Mouse (Mus musculus): ENCODE measurements at regions not wholly inside any gene's neighbourhood (a gene's known extent, or its start where the extent isn't known, plus 50 kb on each side); places are given as distances from the start of the nearest gene placed in this dataset.

DNA sequence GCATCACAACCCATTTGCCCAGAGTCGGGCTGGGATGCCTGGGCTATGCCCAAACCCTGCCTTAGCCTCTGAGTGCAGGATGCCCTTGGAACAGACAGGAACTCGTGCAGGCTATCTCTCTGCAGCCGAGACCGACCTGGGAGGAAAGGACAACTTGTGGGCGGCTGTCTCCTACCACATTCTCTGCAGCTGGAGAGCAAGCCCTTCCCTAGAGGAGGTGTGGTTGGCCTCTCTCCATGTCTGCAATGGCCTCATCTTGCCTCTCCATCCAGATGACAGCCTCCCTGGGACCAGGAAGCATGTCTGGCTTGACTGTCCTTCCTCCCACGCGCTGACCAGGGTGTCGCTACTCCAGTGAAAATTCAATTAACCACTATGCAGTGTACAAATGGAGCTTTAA, 155.9 kb downstream of the Suds3 start:
- Histone ChIP-seq H3K4me3 (replicated peaks) (no peak overlapping the region), H3K27ac (no peak overlapping the region), H3K4me1 (no peaks in the 10 kb centered on the region), H3K36me3 (replicated peaks) (no peaks in the 10 kb centered on the region), H3K9me3 (0 out of 2 replicates have a peak, but pooled peaks cover 4% of the 10 kb centered on the region), H3K9ac (no peak overlapping the region), H3K27me3 (no peaks in the 10 kb centered on the region), H3K4me2 (no peak overlapping the region)
- 84% methylated on average over 8 of the region's 8 CpGs for WGBS
- no peak for ATAC-seq (ENCODE audit: low FRiP score)

DNA sequence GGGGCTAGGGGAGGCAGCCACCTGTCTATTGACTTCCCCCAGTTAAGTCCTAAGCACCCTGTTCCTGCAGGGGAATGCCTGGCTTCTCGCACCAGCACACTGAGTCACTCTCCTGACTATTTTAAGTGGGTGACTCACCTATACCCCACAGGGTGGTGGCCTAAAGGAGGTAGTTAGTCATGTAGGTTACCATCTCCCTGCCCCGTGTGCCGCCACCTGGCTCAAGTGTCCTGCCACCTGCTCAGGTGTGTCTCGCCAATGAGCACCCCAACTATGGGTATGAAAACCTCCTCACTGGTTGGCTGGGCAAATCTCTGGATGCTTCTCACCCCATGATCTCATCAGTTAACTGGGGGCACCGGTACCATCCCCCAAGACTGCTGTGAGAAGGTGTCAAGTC, 157.8 kb downstream of the Suds3 start:
- Histone ChIP-seq H3K4me1 (no peaks in the 10 kb centered on the region), H3K36me3 (replicated peaks) (no peaks in the 10 kb centered on the region), H3K27me3 (no peaks in the 10 kb centered on the region), H3K9me3 (0 out of 2 replicates have a peak, but pooled peaks cover 4% of the 10 kb centered on the region), H3K27ac (no peak overlapping the region), H3K4me3 (replicated peaks) (no peak overlapping the region), H3K9ac (no peak overlapping the region), H3K4me2 (no peak overlapping the region)
- ATAC-seq (ENCODE audit: low FRiP score): no peak
- 89% methylated on average over 5 of the region's 5 CpGs for WGBS

DNA sequence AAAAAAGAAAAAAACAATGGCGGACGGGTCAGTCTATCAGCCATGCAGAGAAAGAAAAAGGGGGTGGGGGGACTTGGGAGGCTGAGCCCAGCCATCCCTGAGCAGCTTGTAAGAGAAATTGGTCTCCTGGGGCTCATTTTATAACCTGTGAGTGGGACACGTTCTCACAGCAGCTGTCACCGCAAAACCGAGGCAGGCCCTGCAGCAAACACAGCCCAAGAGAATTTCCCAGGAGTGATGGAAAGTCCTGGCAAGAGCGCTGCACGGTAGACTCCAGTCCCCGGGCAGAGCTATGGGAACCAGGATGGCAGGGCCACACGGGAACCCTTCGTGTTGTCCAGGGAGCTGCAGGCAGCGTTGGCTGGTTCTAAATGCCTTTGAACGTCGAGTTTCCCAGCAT, 159.3 kb downstream of the Suds3 start:
- H3K9me3 ChIP-seq: no peaks in the 10 kb centered on the region
- no peaks in the 10 kb centered on the region for H3K27me3 ChIP-seq
- ATAC-seq (ENCODE audit: low FRiP score): no peak
- no peak overlapping the region for H3K9ac ChIP-seq
- no peaks in the 10 kb centered on the region for H3K36me3 ChIP-seq (replicated peaks)
- no peak overlapping the region for H3K4me3 ChIP-seq (replicated peaks)
- no peak overlapping the region for H3K27ac ChIP-seq
- no peak overlapping the region for H3K4me2 ChIP-seq
- 64% methylated on average over 13 of the region's 13 CpGs for WGBS
- H3K4me1 ChIP-seq: no peaks in the 10 kb centered on the region

DNA sequence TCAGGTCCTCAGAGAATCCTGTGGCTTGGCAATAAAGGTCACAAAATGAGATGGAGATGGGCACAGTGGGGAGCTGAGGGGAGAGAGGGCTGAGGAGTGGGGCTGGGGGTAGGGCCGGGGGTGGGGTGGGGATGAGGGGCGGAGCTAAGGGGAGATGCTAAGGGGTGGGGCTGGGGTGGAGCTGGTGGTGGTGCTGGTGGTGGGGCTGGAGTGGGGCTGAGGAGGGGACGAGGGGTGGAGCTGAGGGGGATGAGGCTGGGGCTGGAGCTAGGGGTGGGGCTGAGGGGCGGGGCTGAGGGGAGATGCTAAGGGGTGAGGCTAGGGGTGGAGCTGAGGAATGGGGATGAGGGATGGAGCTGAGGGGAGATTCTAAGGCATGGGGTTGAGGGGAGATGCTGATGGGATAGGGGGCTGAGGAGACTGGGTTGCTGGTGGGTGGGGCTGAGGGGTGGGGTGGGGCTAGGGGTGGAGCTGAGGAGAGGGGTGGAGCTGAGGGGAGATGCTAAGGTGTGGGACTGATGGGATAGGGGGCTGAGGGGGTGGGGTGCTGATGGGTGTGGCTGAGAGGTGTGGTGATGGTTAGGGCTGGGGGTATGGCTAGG, 165.5 kb downstream of the Suds3 start:
- Histone ChIP-seq H3K4me3 (replicated peaks) (no peak overlapping the region), H3K27me3 (no peaks in the 10 kb centered on the region)
- 24% methylated on average over 4 of the region's 4 CpGs for WGBS

DNA sequence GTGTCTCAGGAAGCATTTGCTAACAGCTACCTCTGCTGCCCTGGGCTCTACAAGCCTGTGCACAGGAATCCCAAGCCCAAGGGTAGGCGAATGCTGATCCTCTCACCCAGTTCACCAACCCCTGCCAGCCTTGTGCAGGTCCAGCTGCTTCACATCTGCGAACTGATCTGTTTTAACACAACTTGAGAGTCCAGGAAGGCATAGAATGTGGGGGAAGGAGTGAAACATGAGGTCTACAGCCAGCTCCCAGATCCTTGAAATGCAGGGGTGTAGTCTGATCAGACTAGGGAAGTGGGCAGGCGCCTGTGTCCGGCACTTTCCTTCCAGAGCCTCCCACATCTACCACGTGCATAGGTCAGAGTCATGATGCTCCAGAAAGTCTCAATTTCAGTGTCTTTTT, 181.3 kb downstream of the Suds3 start:
- Histone ChIP-seq H3K9me3 (peaks cover 3% of the 10 kb centered on the region; the same call in 1 of the 2 replicates), H3K36me3 (replicated peaks) (no peaks in the 10 kb centered on the region), H3K4me1 (no peaks in the 10 kb centered on the region), H3K27me3 (no peaks in the 10 kb centered on the region), H3K27ac (no peak overlapping the region), H3K4me3 (replicated peaks) (no peak overlapping the region), H3K9ac (no peak overlapping the region), H3K4me2 (no peak overlapping the region)
- 77% methylated on average over 5 of the region's 5 CpGs for WGBS
- no peak for ATAC-seq (ENCODE audit: low FRiP score)

More for the DNA sequence above, 165.5 kb downstream of the Suds3 start:
- no peak overlapping the region for H3K9ac ChIP-seq
- H3K9me3 ChIP-seq: no peaks in the 10 kb centered on the region
- H3K4me2 ChIP-seq: no peak overlapping the region
- H3K27ac ChIP-seq: no peak overlapping the region
- no peaks in the 10 kb centered on the region for H3K4me1 ChIP-seq
- 0 out of 2 replicates have a peak, but pooled peaks have one; percentile 27 for ATAC-seq (ENCODE audit: low FRiP score)
- H3K36me3 ChIP-seq (replicated peaks): no peaks in the 10 kb centered on the region

DNA sequence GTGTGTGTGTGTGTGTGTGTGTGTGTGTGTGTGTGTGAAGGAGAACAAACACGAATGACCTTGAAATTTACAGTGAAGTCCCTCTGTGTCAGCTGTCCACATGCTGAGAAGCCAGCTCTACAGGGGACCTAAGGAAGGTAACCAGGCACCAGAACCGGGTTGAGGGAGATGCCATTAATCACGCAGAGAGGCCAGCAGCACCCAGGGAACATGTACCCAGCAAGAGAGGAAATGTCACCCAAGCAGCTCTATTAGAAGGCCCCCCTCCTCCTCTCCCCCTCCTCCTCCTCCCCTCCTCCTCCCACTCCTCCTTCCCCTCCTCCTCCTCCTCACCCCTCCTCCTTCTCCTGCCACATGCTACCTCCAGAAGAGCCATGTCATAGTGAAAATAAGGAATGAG, 181.8 kb downstream of the Suds3 start:
- Histone ChIP-seq H3K4me3 (replicated peaks) (no peak overlapping the region), H3K27me3 (no peaks in the 10 kb centered on the region), H3K9ac (no peak overlapping the region), H3K36me3 (replicated peaks) (no peaks in the 10 kb centered on the region), H3K9me3 (peaks cover 3% of the 10 kb centered on the region; the same call in 1 of the 2 replicates), H3K27ac (no peak overlapping the region), H3K4me1 (no peaks in the 10 kb centered on the region), H3K4me2 (no peak overlapping the region)
- no peak for ATAC-seq (ENCODE audit: low FRiP score)
- WGBS: 79% methylated on average over 3 of the region's 3 CpGs

DNA sequence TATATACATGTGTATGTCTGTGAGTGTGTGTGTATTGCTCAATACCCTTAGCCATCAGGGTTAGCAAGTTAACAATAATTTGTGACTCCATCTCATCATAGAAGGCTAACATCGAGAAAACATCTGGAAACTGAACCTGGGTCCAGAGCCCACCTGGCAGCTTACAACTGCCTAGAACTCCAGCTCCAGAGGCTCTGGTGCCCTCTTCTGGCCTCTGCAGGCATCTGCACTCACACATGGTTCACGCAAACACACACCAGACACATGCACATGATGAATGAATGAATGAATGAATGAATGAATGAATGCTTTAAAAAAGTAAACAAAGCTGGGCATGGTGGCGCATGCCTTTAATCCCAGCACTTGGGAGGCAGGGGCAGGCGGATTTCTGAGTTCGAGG, 182.8 kb downstream of the Suds3 start:
- Histone ChIP-seq H3K4me3 (replicated peaks) (no peak overlapping the region), H3K4me2 (no peak overlapping the region), H3K27me3 (no peaks in the 10 kb centered on the region), H3K9me3 (peaks cover 3% of the 10 kb centered on the region; the same call in 1 of the 2 replicates), H3K9ac (no peak overlapping the region), H3K36me3 (replicated peaks) (no peaks in the 10 kb centered on the region), H3K27ac (no peak overlapping the region), H3K4me1 (no peaks in the 10 kb centered on the region)
- 90% methylated on average over 5 of the region's 5 CpGs for WGBS
- ATAC-seq (ENCODE audit: low FRiP score): no peak

DNA sequence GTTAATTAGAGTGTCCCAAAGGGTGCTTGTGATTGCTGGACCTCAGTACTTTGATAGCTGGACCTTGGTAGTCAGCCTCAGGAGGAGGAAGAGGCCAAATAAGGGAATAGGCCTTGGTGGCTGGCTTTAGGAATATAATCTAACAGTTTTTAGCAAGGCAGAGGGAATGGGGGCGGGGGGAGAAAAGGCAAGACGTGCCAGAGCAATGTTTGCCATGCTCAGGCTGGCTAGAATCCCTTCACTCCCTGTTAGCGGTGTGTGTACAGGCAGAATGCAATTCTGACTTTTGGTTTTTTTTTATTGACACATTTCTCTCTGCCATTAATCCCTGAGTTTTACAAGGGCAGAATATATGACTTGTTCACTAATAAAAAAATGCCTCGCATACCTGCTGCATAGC, 192.2 kb downstream of the Suds3 start:
- Histone ChIP-seq H3K27me3 (no peaks in the 10 kb centered on the region), H3K9me3 (no peaks in the 10 kb centered on the region), H3K27ac (no peak overlapping the region), H3K36me3 (replicated peaks) (no peaks in the 10 kb centered on the region), H3K9ac (no peak overlapping the region), H3K4me3 (replicated peaks) (no peak overlapping the region), H3K4me1 (peaks cover 8% of the 10 kb centered on the region; the same call in 1 of the 2 replicates), H3K4me2 (no peak overlapping the region)
- WGBS: 66% methylated on average over 4 of the region's 4 CpGs
- no peak for ATAC-seq (ENCODE audit: low FRiP score)

DNA sequence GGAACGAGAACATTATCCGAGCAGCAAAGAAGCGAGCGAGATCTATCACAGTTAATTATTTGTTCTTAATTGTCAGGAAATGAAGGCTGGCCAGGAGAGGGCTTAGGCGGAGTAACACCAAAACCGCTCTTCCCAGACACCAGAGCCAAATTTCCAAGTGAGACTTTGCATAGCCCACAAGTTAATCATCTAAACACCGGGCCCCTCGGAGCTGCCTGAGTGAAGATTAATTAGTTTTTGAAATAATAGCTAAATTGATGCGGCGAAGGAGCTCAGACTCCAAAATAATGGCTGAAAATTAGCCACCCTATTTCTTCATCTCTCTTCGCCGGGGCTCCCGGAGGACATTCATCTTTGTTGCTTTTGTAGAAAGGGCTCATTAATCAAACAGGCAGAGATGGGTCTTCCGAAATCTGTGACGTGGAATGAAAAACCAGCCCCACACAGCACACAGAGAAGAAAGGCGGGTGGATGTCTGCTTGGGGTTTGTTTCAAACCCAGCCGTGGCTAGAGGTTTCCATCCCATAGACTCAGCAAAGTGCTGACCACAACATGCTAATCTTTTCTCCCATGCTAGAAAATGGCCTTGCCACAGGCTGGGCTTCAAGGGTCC, 193.7 kb downstream of the Suds3 start:
- Histone ChIP-seq H3K27ac (0 out of 2 replicates have a peak overlapping the region, but pooled peaks have one; percentile 25), H3K4me2 (peak overlapping the region; percentile 15), H3K9me3 (no peaks in the 10 kb centered on the region), H3K4me1 (peaks cover 8% of the 10 kb centered on the region; the same call in 1 of the 2 replicates), H3K4me3 (replicated peaks) (no peak overlapping the region), H3K27me3 (no peaks in the 10 kb centered on the region), H3K9ac (no peak overlapping the region), H3K36me3 (replicated peaks) (no peaks in the 10 kb centered on the region)
- 35% methylated on average over 17 of the region's 17 CpGs for WGBS
- no peak for ATAC-seq (ENCODE audit: low FRiP score)

DNA sequence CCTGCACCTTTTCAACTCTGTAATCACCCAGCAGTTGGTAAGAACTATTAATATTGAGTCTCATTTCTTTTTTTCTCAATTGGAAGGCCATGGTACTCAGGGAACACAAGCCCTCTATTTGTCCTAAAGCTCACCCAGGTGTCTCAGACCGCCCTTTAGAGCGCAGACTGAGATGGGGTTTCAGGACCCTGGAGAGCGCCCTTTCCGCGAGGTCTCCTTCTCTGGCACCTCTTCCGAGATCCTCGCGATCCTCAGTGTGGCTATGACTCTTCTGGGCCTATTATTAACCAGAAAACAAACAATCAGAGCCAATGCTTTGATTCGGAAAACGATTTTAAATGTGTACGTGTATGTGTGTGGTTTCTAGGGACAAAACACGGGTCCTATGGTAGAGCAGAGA, 201.0 kb downstream of the Suds3 start:
- no peaks in the 10 kb centered on the region for H3K9me3 ChIP-seq
- H3K4me1 ChIP-seq: no peaks in the 10 kb centered on the region; the same call in 1 of the 2 replicates
- no peak overlapping the region for H3K9ac ChIP-seq
- ATAC-seq (ENCODE audit: low FRiP score): no peak
- no peaks in the 10 kb centered on the region for H3K36me3 ChIP-seq (replicated peaks)
- WGBS: 44% methylated on average over 12 of the region's 12 CpGs
- no peaks in the 10 kb centered on the region for H3K27me3 ChIP-seq
- no peak overlapping the region for H3K4me3 ChIP-seq (replicated peaks)
- H3K27ac ChIP-seq: no peak overlapping the region
- no peak overlapping the region for H3K4me2 ChIP-seq

DNA sequence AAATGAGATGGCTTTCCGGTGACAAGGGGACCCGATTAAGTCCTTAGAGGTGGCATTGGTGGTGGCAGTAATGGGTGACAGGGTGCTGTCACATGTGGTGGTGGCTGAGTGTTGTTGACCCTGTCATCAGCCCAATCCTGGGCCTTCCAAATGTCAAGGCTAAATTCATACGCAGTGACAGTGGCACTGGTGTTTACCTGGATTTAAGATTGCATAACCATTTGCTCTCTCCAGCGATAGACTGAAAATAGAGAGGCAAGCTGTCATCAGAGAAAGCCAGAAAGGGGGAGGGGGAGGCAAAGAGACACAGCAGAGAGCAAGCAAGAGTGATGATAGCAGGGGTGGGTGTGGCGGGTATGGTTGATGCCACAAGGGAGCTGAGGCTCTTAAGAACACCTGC, 215.1 kb downstream of the Suds3 start:
- Histone ChIP-seq H3K36me3 (replicated peaks) (no peaks in the 10 kb centered on the region), H3K4me1 (0 out of 2 replicates have a peak, but pooled peaks cover under 1% of the 10 kb centered on the region), H3K27me3 (no peaks in the 10 kb centered on the region), H3K27ac (no peak overlapping the region), H3K4me3 (replicated peaks) (no peak overlapping the region), H3K9ac (no peak overlapping the region), H3K9me3 (0 out of 2 replicates have a peak, but pooled peaks cover 4% of the 10 kb centered on the region), H3K4me2 (no peak overlapping the region)
- no peak for ATAC-seq (ENCODE audit: low FRiP score)
- 88% methylated on average over 5 of the region's 5 CpGs for WGBS

DNA sequence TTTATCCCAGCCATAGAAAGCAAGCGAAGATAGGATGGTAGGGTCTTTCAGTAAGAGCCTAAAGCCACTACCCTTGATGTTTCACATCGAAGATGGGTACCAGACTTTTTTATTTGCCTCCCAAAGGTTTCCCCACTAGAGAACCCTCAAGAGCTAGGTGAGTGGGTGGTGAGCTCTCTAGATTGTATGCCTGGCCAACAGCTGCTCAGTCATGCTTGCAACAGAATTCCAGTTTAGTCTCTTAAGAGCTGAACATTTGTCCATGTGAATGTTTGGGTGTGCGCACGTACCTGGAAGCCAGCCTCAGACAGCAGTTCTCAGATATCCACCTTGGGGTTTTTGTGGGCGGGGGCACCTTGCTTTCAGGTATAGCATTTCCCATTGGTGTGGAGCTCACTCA, 218.5 kb downstream of the Suds3 start:
- 0 out of 2 replicates have a peak, but pooled peaks cover 4% of the 10 kb centered on the region for H3K9me3 ChIP-seq
- H3K9ac ChIP-seq: no peak overlapping the region
- H3K4me3 ChIP-seq (replicated peaks): no peak overlapping the region
- H3K4me1 ChIP-seq: 0 out of 2 replicates have a peak, but pooled peaks cover 9% of the 10 kb centered on the region
- no peak overlapping the region for H3K4me2 ChIP-seq
- no peak for ATAC-seq (ENCODE audit: low FRiP score)
- peaks cover 7% of the 10 kb centered on the region; the same call in 1 of the 2 replicates for H3K27me3 ChIP-seq
- no peak overlapping the region for H3K27ac ChIP-seq
- WGBS: 91% methylated on average over 5 of the region's 5 CpGs
- H3K36me3 ChIP-seq (replicated peaks): no peaks in the 10 kb centered on the region

Measured in forebrain, embryonic 12.5 days (tissue).